Mouse (Mus musculus): Measurements from ENCODE around the gene Spaca4. TPM values are rescaled to one million over a fixed set of nuclear protein-coding genes. Genes with fewer than 3 reads are reported as not detected.

The Spaca4 gene
- polyA plus RNA-seq (2015; fragmentation: Nextera tagmentation; extraction: Ambion mirVana): not detected in 2 replicates

DNA sequence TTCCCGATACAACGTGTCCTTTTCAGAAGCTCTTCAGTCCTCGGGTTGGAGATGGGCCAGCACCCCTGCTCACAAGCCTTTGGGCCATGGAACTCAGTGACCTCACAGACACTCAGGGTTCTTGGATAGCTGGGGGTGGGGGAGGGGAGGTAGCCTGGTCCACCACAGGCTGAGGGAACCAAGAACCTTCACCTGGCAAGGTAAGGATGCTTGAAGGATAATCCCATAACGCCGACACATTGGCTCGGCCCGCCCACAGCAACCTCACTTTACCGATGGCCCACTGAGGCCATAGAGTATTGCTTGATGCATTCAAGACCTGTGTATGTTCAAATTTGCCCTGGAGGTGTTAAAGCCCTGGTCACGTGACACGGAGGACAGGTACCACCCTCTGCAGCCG is at the start of gene Spaca4:
Gene Spaca4, minus strand, starts transcription at position 101 of the 400 bp plus-strand sequence.
- H3K9ac ChIP-seq: no peak within 1 kb of the TSS; the same call in 1 of the 2 replicates
- no peaks in the 10 kb centered on the region for H3K9me3 ChIP-seq (replicated peaks)
- ATAC-seq: no peak
- no peaks in the 10 kb centered on the region for H3K27me3 ChIP-seq
- 0 out of 2 replicates have a peak, but pooled peaks cover 5% of the 10 kb centered on the region for H3K4me1 ChIP-seq
- H3K27ac ChIP-seq: no peak within 1 kb of the TSS
- 94% methylated on average over 11 of the region's 11 CpGs for WGBS
- H3K4me2 ChIP-seq: no peak within 1 kb of the TSS
- peaks cover 86% of the 10 kb centered on the region for H3K36me3 ChIP-seq (ENCODE audit: poor library complexity, severe bottlenecking)
- no peak within 1 kb of the TSS for H3K4me3 ChIP-seq

DNA sequence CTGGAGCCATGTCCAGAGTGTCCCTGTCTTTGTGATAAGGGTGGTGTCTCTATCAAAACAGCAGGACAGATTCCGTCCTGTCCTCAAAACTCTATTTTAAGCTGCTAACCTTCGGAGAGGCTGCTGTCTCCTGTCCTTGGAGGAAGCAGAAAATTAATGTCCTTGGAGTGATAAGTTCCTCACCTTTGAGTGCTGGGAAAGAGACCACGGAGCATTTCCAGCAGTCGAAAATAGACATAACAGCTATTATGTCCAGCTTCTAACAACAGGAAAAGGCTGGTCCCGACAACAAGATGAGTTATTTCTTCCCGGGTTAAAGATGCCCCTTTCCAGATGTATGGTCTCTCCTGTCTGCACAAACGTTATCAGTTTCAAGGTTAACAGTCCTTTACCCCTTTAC is 49.6 kb upstream of the Spaca4 start:
- H3K36me3 ChIP-seq (ENCODE audit: poor library complexity, severe bottlenecking): no peaks in the 10 kb centered on the region
- H3K27me3 ChIP-seq: peaks cover 8% of the 10 kb centered on the region; the same call in 1 of the 2 replicates
- 87% methylated on average over 7 of the region's 7 CpGs for WGBS

DNA sequence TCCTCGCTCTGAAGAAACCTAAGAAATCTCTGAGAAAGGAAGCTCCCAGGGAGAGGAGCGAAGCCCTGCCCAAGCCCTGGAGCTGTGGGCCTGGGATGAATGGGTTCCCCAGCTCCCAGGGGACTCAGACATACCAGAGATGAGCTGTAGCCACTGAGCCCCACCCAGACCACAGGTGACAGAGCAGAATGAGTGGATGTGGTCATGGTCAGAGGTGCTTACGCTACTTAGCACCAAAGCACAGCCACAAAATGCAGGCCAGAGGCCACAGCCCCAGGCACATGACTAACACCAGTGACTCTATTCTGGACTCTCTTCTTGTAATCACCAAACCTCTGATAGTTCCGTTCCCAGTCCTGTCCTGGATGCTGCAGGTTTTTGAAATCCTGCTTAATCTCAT is 45.5 kb upstream of the Spaca4 start:
- Histone ChIP-seq H3K36me3 (ENCODE audit: poor library complexity, severe bottlenecking) (no peaks in the 10 kb centered on the region), H3K4me2 (no peak overlapping the region), H3K27me3 (peaks cover 5% of the 10 kb centered on the region), H3K4me1 (no peaks in the 10 kb centered on the region), H3K9me3 (replicated peaks) (no peaks in the 10 kb centered on the region), H3K27ac (no peak overlapping the region), H3K9ac (no peak overlapping the region), H3K4me3 (no peak overlapping the region)
- 59% methylated on average over 4 of the region's 4 CpGs for WGBS
- no peak for ATAC-seq

More for the DNA sequence above, 49.6 kb upstream of the Spaca4 start:
- H3K4me3 ChIP-seq: no peak overlapping the region
- no peak overlapping the region for H3K4me2 ChIP-seq
- H3K27ac ChIP-seq: no peak overlapping the region
- no peak for ATAC-seq
- no peak overlapping the region for H3K9ac ChIP-seq
- H3K4me1 ChIP-seq: peaks cover 9% of the 10 kb centered on the region
- no peaks in the 10 kb centered on the region for H3K9me3 ChIP-seq (replicated peaks)

DNA sequence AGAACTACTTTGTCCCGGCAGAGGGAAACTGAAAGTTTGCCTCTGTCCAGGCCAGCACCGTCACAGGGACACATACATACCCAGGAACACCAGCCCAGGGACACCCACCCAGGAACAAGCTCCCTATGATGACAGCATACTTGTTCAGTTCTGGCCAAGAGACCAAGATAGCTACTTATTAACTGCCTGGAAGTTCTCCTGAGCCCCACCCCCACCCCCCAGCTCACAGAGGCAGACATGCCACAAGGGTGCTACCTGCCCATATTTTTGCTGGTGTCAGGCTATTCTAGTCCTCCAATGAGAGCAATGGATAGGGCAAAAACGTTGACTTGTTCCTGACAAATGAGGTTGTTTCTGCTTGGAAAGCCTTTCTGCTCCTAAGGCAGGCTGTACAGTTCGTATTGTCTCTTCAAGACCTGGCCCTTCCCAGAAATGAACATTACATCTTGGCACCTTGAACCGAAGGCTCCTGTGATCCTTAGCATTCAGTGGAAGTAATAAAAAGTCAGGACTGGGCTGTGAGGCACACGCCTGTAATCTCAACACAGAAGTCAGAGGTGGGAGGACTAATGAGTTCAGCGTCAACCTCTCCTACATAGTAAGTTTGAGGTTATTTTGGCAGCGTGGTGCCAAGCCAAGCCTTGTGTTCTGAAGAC is 44.9 kb upstream of the Spaca4 start:
- 81% methylated on average over 8 of the region's 8 CpGs for WGBS
- no peak for ATAC-seq

DNA sequence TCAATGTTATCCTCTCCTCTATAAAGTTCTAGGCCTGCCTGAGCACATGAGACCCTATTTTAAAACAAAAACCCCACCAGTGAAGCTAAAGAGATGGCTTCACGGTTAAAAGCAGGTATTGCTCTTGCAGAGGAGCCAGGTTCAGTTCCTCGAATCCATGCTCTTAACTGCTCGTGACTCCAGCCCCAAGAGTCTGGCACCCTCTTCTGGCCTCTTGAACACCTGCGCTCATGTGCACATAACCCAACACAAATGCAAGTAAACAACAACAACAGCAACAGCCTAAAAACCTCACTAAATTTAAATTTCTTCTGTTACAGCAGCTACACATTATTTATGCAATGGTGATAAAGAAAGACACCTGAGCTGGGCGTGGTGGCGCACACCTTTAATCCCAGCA is 41.9 kb upstream of the Spaca4 start:
- Histone ChIP-seq H3K9ac (no peak overlapping the region), H3K4me3 (no peak overlapping the region), H3K9me3 (replicated peaks) (no peaks in the 10 kb centered on the region), H3K27ac (no peak overlapping the region), H3K27me3 (no peaks in the 10 kb centered on the region; the same call in 1 of the 2 replicates), H3K4me2 (no peak overlapping the region), H3K36me3 (ENCODE audit: poor library complexity, severe bottlenecking) (no peaks in the 10 kb centered on the region), H3K4me1 (no peaks in the 10 kb centered on the region)
- ATAC-seq: no peak
- WGBS: 94% methylated on average over 6 of the region's 6 CpGs

More for the DNA sequence above, 44.9 kb upstream of the Spaca4 start:
- Histone ChIP-seq H3K27me3 (peaks cover 5% of the 10 kb centered on the region), H3K4me1 (no peaks in the 10 kb centered on the region), H3K9me3 (replicated peaks) (no peaks in the 10 kb centered on the region), H3K9ac (no peak overlapping the region), H3K27ac (no peak overlapping the region), H3K36me3 (ENCODE audit: poor library complexity, severe bottlenecking) (no peaks in the 10 kb centered on the region), H3K4me2 (no peak overlapping the region), H3K4me3 (no peak overlapping the region)

DNA sequence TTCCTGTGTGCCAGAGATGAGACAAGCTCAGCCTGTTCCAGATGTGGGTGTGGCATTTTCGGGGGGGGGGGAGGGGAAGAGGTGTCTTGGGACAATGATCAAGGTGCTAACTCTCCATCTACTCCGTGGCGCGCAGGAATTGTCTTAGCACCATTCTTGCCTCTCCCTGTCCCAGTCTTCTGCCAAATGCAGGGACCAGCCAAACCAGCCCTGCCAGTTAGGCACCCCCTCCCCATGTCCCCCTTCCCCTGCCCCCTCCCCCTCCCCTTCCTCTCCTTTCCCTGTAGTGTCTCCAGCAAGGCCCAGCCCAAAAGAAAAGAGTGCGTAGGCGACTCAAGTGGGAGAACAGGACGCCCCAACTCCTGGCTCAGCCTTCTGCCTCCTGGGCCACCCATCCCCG is 41.2 kb upstream of the Spaca4 start:
- 64% methylated on average over 8 of the region's 8 CpGs for WGBS
- Histone ChIP-seq H3K9ac (no peak overlapping the region), H3K27me3 (no peaks in the 10 kb centered on the region; the same call in 1 of the 2 replicates), H3K4me1 (no peaks in the 10 kb centered on the region), H3K4me2 (no peak overlapping the region), H3K4me3 (no peak overlapping the region), H3K36me3 (ENCODE audit: poor library complexity, severe bottlenecking) (no peaks in the 10 kb centered on the region), H3K9me3 (replicated peaks) (no peaks in the 10 kb centered on the region), H3K27ac (no peak overlapping the region)
- no peak for ATAC-seq

DNA sequence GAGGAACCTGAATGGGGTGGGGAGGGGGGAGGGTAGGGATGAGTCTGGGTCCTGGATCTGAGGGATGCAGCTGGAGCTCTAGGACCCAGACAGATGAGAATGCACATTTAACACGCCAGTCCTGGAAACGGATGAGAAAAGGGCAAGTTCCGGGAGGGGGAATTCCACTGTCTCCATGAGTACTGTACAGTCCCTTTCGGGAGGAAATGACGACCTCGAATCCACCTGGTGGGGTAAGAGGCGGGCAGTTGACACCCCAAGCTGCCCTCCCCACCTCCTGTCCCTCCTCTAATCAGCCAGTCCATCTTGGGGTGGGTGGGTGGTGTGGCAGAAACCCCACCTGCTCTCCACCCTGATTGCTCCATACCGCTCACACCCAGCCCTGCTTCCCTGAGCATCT is 40.4 kb upstream of the Spaca4 start:
- Histone ChIP-seq H3K4me2 (no peak overlapping the region), H3K4me1 (no peaks in the 10 kb centered on the region), H3K9me3 (replicated peaks) (no peaks in the 10 kb centered on the region), H3K36me3 (ENCODE audit: poor library complexity, severe bottlenecking) (no peaks in the 10 kb centered on the region), H3K27me3 (no peaks in the 10 kb centered on the region; the same call in 1 of the 2 replicates), H3K27ac (no peak overlapping the region), H3K4me3 (no peak overlapping the region), H3K9ac (no peak overlapping the region)
- 67% methylated on average over 8 of the region's 8 CpGs for WGBS
- ATAC-seq: no peak

DNA sequence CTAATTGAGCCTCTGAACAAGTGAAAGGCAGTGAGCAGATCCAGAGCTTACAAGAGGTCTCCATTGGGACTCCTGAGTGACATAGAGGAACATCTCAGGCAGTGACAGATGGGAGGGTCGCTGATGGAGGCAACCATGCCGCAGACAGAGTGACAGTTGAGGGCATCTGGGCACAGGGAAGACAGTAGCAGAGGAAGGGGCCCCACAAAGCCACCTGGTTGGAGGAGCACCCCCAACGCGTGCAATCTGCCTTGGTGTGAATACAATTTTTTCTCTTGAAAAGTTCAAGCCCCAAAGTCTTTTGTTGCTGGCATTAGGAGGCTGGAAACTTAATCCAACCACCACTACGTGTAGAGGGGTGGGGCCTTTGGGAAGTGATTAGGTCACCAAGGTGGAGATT is 34.5 kb upstream of the Spaca4 start:
- Histone ChIP-seq H3K9ac (no peak overlapping the region), H3K4me3 (no peak overlapping the region)
- no peak for ATAC-seq

DNA sequence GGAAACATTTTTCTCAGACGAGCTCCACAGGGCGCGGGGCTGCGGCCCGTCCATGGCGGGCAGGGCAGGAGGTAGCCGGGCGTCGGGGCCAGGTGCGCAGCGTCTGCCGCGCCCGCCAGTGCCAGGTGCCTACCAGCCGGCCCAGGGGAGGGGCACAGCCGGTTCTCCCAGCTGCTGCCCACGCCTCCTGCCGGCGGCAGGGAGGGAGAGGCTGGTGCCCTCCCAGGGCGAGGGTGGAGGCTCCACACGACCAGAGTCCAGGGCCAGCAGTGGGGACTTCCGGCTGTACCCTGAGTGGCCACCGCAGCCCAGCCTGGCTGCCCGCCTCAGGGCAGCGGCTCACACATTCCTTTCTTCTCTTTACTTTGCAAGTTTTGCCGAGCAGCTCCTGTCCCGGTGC is 33.8 kb upstream of the Spaca4 start:
- Histone ChIP-seq H3K27me3 (peaks cover 33% of the 10 kb centered on the region), H3K9me3 (replicated peaks) (no peaks in the 10 kb centered on the region), H3K36me3 (ENCODE audit: poor library complexity, severe bottlenecking) (no peaks in the 10 kb centered on the region), H3K4me3 (no peak overlapping the region), H3K9ac (peak overlapping the region; percentile 37), H3K27ac (no peak overlapping the region), H3K4me2 (peak overlapping the region; percentile 41), H3K4me1 (no peaks in the 10 kb centered on the region)
- WGBS: 10% methylated on average over 27 of the region's 27 CpGs
- ATAC-seq: no peak

More for the DNA sequence above, 34.5 kb upstream of the Spaca4 start:
- H3K27ac ChIP-seq: no peak overlapping the region
- H3K27me3 ChIP-seq: peaks cover 33% of the 10 kb centered on the region
- H3K9me3 ChIP-seq (replicated peaks): no peaks in the 10 kb centered on the region
- 64% methylated on average over 5 of the region's 5 CpGs for WGBS
- H3K4me1 ChIP-seq: no peaks in the 10 kb centered on the region
- no peaks in the 10 kb centered on the region for H3K36me3 ChIP-seq (ENCODE audit: poor library complexity, severe bottlenecking)
- no peak overlapping the region for H3K4me2 ChIP-seq

DNA sequence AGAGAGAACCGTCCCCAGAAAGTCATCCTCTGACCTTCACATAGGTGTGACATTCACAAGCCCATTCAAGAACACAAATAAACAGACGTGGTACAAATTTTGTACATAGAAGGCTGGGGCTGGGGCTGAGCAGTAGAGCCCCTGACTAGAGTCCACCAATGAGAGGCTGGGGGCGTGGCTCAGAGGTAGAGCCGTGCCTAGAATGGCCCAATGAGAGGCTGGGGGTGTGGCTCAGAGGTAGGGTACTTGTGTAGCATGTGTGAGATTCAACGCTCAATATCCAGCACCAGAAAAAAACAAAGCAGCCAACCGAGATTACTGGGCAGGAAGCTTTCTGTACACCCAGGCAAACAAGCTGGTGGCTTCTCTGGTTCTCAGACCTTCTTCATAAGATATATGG is 30.1 kb upstream of the Spaca4 start:
- peaks cover 31% of the 10 kb centered on the region for H3K27me3 ChIP-seq
- no peaks in the 10 kb centered on the region for H3K9me3 ChIP-seq (replicated peaks)
- no peaks in the 10 kb centered on the region for H3K4me1 ChIP-seq
- no peak overlapping the region for H3K27ac ChIP-seq
- no peak overlapping the region for H3K9ac ChIP-seq
- H3K36me3 ChIP-seq (ENCODE audit: poor library complexity, severe bottlenecking): no peaks in the 10 kb centered on the region
- no peak overlapping the region for H3K4me2 ChIP-seq
- 53% methylated on average over 6 of the region's 6 CpGs for WGBS
- no peak for ATAC-seq
- H3K4me3 ChIP-seq: no peak overlapping the region

DNA sequence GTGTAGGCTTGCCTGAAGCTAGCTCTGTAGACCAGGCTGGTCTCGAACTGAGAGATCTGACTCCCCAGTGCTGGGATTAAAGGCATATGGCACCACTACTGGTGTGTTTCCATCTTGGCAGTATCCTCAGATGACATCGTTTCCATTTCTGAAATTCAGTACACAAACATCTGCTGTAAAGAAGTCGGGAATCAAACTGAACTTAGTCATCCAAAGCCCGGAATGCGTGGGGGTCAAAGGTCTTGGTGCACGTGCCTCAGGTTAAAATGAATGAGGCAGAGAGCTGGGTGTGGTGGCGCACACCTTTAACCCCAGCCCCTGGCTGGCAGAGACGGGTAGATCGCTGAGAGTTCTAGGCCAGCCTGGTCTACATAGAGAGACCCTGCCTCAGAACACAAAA is 24.5 kb upstream of the Spaca4 start:
- H3K36me3 ChIP-seq (ENCODE audit: poor library complexity, severe bottlenecking): no peaks in the 10 kb centered on the region
- peaks cover 5% of the 10 kb centered on the region for H3K9me3 ChIP-seq (replicated peaks)
- H3K4me1 ChIP-seq: no peaks in the 10 kb centered on the region; the same call in 1 of the 2 replicates
- no peaks in the 10 kb centered on the region for H3K27me3 ChIP-seq
- H3K27ac ChIP-seq: no peak overlapping the region
- H3K9ac ChIP-seq: no peak overlapping the region
- WGBS: 81% methylated on average over 9 of the region's 9 CpGs
- H3K4me3 ChIP-seq: no peak overlapping the region
- H3K4me2 ChIP-seq: no peak overlapping the region
- no peak for ATAC-seq

DNA sequence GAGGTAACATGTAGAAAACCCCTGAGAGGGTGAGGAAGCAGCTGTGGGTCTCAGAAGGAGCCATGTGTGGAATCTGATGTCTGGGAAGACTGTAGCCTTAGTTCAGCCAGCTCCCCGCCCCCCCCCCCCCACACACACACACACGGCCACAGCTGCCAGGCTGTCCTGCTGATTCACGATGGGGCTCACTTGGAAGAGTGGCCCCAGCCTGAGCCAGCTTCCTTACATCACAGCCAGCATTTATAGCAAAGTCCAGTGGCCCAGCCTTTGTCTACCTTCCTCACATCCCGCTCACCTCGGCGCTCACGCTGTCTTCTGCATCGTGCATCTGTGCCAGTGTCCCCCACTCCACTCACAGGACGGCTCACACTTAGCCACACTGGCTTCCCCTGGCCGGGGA is 23.8 kb upstream of the Spaca4 start:
- 42% methylated on average over 10 of the region's 10 CpGs for WGBS
- H3K4me3 ChIP-seq: no peak overlapping the region
- no peaks in the 10 kb centered on the region for H3K27me3 ChIP-seq
- no peaks in the 10 kb centered on the region; the same call in 1 of the 2 replicates for H3K4me1 ChIP-seq
- H3K27ac ChIP-seq: no peak overlapping the region
- H3K9ac ChIP-seq: no peak overlapping the region
- no peak overlapping the region for H3K4me2 ChIP-seq
- peaks cover 5% of the 10 kb centered on the region for H3K9me3 ChIP-seq (replicated peaks)
- no peak for ATAC-seq
- no peaks in the 10 kb centered on the region for H3K36me3 ChIP-seq (ENCODE audit: poor library complexity, severe bottlenecking)

DNA sequence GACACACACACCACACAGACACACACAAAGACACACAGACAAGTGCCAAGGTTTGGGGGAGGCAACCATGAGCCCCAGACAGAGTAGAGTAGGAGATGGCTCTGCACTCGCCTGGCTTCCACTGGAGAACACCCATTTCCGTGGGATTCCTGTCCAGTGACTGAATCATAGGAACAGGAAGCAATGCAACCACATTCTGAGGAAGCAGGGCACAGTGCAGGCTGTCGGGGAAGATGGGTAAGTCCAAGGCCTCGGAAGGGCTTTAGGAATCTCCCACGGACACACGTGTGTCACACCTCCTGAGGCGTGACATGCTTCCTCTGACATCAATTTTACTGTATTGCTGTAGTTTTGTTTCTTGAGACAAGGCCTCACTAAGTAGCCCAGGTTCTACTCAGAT is 22.5 kb upstream of the Spaca4 start:
- peaks cover 5% of the 10 kb centered on the region for H3K9me3 ChIP-seq (replicated peaks)
- no peaks in the 10 kb centered on the region for H3K27me3 ChIP-seq
- H3K4me2 ChIP-seq: no peak overlapping the region
- no peaks in the 10 kb centered on the region for H3K36me3 ChIP-seq (ENCODE audit: poor library complexity, severe bottlenecking)
- no peak overlapping the region; the same call in 1 of the 2 replicates for H3K27ac ChIP-seq
- 87% methylated on average over 7 of the region's 7 CpGs for WGBS
- no peak for ATAC-seq
- H3K4me1 ChIP-seq: no peaks in the 10 kb centered on the region; the same call in 1 of the 2 replicates
- no peak overlapping the region for H3K4me3 ChIP-seq
- no peak overlapping the region for H3K9ac ChIP-seq

Measured in forebrain, embryonic 13.5 days (tissue).